Mouse (Mus musculus) neural tube, embryonic 12.5 days (tissue): ENCODE results near the gene St6galnac6. TPM values are rescaled to one million over a fixed set of nuclear protein-coding genes. Genes with fewer than 3 reads are reported as not detected.

Experiments
- ATAC-seq: fragments of 200-750 bp; cut with Nextera tagmentation; 2 replicates; pipeline ENCODE4 v1.8.0; 2017; ENCODE audit warnings: low read depth, mild to moderate bottlenecking, moderate TSS enrichment, moderate library complexity; ENCODE audit not compliant: low FRiP score
- H3K27ac ChIP-seq: fragments of 300-500 bp; sonication (generic); 2 replicates; pipeline ENCODE4 v1.5.1; 2016
- H3K27me3 ChIP-seq: fragments of 300-500 bp; sonication (generic); replicated peaks from 2 replicates; pipeline ENCODE4 v1.6.1; 2016; ENCODE audit warnings: mild to moderate bottlenecking
- H3K36me3 ChIP-seq: fragments of 300-500 bp; sonication (generic); 2 replicates; pipeline ENCODE4 v1.6.1; 2016; ENCODE audit warnings: mild to moderate bottlenecking
- H3K4me1 ChIP-seq: fragments of 300-500 bp; sonication (generic); 2 replicates; pipeline ENCODE4 v1.6.1; 2016
- H3K4me2 ChIP-seq: fragments of 300-500 bp; sonication (generic); replicated peaks from 2 replicates; pipeline ENCODE4 v1.6.1; 2016; ENCODE audit warnings: mild to moderate bottlenecking
- H3K4me3 ChIP-seq: fragments of 300-500 bp; sonication (generic); 2 replicates; pipeline ENCODE4 v1.5.1; 2016
- H3K9ac ChIP-seq: fragments of 300-500 bp; sonication (generic); 2 replicates; pipeline ENCODE4 v1.6.1; 2016; ENCODE audit warnings: mild to moderate bottlenecking
- H3K9me3 ChIP-seq: fragments of 300-500 bp; sonication (generic); 2 replicates; pipeline ENCODE4 v1.6.1; 2016; ENCODE audit warnings: mild to moderate bottlenecking
- WGBS: fragments of 180-500 bp; shearing (Covaris S2); methylation state at CpG from one replicate; pipeline ENCODE4 v1.1.7; 2016; 5-methylcytosine and 5-hydroxymethylcytosine counted together
- polyA plus RNA-seq: library from polyadenylated mRNA; unstranded; fragments of >200 nt; fragmentation: Nextera tagmentation; extraction: Ambion mirVana; gene quantifications from 2 replicates; pipeline ENCODE4 v1.2.1, GENCODE M21; 2016

The St6galnac6 gene
- 10.1 and 11.5 TPM in 2 replicates for polyA plus RNA-seq

DNA sequence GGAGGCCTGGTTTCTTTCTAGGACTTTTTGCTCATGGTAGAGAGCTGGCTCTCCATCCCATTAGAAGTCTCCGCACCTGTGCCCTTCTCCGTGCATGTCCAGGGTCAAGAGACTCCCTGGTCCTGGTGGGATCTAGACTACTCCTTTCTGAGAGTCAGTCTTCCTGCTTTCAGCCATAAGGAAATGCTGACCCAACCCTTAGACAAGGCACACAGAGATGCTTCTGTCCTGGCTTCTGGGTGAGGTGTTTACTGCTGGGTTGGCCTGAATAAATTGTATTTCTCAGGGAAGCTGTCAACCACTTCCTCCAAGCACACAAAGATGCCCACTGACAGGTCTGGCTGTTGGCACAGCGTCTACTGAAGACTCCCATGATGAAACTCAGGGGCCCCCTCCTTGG, at the start of gene St6galnac6:
Gene St6galnac6, plus strand, starts transcription at position 301 of the 400 bp plus-strand sequence.
- H3K4me2 ChIP-seq = no peak within 1 kb of the TSS
- no peak within 1 kb of the TSS for H3K27ac ChIP-seq
- H3K27me3 ChIP-seq = no peaks in the 10 kb centered on the region
- H3K36me3 ChIP-seq = peaks cover 7% of the 10 kb centered on the region; the same call in 1 of the 2 replicates
- H3K4me1 ChIP-seq = no peaks in the 10 kb centered on the region
- no peak within 1 kb of the TSS for H3K9ac ChIP-seq
- H3K9me3 ChIP-seq = no peaks in the 10 kb centered on the region
- 95% methylated on average over 3 of the region's 3 CpGs for WGBS
- no peak for ATAC-seq
- H3K4me3 ChIP-seq = no peak within 1 kb of the TSS

DNA sequence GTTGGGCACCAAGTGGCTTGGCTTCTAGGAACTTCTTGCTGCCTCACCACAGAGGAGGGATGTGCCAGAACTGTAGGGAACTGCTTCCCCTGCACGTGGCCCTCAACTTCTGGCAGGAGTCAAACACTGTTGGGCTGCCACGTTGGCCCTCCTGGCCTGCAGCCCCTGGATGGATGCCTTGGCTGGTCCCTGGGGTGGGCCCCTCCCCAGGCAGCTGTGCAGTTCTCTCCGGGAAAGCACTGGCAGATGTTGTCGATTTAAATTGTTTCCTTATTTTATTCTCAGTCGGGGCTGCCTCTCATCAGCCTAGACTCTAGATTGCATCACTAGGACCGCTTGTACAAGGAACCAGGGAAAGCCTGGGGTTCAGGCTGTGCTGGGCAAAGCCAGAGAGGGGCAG, 49.7 kb upstream of the St6galnac6 start:
- Histone ChIP-seq H3K4me1 (peaks cover 5% of the 10 kb centered on the region; the same call in 1 of the 2 replicates), H3K36me3 (0 out of 2 replicates have a peak, but pooled peaks cover 7% of the 10 kb centered on the region), H3K9ac (no peak overlapping the region), H3K27ac (no peak overlapping the region), H3K4me2 (no peak overlapping the region), H3K9me3 (no peaks in the 10 kb centered on the region), H3K27me3 (no peaks in the 10 kb centered on the region), H3K4me3 (no peak overlapping the region)
- 86% methylated on average over 6 of the region's 6 CpGs for WGBS
- ATAC-seq = no peak

DNA sequence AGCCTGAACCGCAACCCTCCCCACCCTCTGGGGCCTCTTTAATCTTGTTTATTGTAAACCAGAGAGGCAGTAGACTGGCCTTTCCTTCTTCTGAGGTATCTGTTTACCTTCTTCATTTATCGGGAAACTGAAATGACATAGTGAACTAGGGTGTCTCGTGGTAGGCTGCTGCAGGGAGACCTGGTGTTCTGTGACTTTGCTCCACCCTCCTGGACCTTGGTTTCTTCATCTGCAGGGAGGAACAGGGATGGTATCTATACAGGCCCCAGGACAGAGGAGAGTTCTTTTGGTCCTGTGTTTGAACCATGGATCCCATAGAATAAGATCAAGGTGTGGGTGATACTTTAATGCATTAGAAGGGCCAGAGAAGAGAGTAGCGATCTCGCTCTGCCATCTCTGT, 48.3 kb upstream of the St6galnac6 start:
- Histone ChIP-seq H3K4me3 (no peak overlapping the region), H3K27me3 (no peaks in the 10 kb centered on the region), H3K27ac (no peak overlapping the region), H3K4me1 (peaks cover 15% of the 10 kb centered on the region), H3K9me3 (no peaks in the 10 kb centered on the region), H3K9ac (no peak overlapping the region), H3K36me3 (0 out of 2 replicates have a peak, but pooled peaks cover 3% of the 10 kb centered on the region), H3K4me2 (no peak overlapping the region)
- 86% methylated on average over 5 of the region's 5 CpGs for WGBS
- ATAC-seq = no peak

DNA sequence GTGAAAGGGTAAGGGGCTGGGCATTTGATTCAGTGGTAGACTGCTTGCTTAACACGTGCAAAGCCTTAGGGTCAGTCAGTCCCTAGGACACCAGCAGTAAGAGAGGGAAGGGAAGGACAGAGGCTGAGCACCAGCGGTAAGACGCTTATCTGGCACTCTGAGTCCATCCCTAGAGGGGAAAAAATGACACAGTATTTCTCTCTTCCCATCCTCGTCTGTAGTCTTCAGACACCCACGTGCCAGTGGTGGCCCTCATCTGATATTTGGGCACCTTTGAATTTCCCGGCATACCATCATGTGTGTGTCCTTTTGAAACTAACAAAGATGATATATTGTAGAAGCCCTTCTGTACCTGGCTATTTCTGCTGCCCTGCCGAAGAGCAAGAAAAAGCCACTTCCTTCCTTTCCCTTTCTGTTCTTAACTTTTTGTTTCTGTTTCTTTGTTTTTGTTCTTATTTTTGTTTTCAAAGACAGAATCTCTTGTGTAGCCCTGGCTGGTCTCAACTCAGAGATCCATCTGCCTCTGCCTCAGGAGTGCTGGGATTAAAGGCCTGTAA, 45.8 kb upstream of the St6galnac6 start:
- Histone ChIP-seq H3K4me3 (no peak overlapping the region), H3K36me3 (0 out of 2 replicates have a peak, but pooled peaks cover 3% of the 10 kb centered on the region), H3K27me3 (no peaks in the 10 kb centered on the region), H3K9ac (no peak overlapping the region), H3K27ac (no peak overlapping the region), H3K9me3 (no peaks in the 10 kb centered on the region), H3K4me2 (no peak overlapping the region), H3K4me1 (peaks cover 39% of the 10 kb centered on the region)
- ATAC-seq = no peak
- 80% methylated on average over 7 of the region's 7 CpGs for whole genome bisulfite sequencing

DNA sequence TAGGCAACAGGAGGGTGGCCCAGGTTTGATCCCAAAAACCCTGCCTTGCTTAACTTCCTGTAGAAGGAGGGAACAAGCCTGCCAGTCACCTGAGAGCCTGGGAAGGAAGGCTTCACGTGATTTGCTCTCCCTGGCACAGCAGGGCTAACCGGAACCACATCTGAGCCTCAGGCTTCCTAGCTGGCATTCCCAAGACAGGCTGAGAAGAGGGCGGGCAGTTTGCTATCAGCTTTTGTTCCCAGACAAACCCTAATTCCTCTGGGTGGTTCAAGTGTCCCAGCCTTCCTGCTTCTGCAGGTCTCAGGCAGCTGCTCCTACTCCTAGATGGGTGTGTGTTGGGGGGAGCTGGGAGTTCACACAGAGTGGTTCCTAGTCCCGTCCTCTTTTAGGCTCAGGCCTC, 44.0 kb upstream of the St6galnac6 start:
- no peak for ATAC-seq
- Histone ChIP-seq H3K27ac (0 out of 2 replicates have a peak overlapping the region, but pooled peaks have one; percentile 7), H3K9me3 (no peaks in the 10 kb centered on the region), H3K36me3 (no peaks in the 10 kb centered on the region), H3K4me2 (no peak overlapping the region), H3K9ac (0 out of 2 replicates have a peak overlapping the region, but pooled peaks have one; percentile 6), H3K4me1 (peaks cover 51% of the 10 kb centered on the region), H3K4me3 (no peak overlapping the region), H3K27me3 (no peaks in the 10 kb centered on the region)
- WGBS = 39% methylated on average over 4 of the region's 4 CpGs

DNA sequence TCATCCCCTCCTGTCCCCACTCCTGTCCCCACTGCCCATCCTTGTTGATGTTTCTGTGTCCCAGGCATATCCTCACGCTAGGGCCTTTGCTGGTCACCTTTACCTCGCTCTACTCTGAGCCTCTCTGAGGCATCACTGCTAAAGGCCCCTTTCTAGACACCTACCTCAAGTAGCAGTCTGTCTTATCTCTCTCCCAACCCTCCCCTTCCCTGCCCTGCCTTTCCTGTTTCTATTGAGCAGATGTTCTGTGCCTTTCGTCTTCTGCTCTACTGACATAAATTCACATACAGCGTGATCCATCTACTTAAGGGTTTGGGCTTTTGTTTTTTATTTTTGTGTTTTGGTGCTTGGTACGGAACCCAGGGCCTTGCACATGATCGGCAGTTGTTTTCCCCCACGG, 43.5 kb upstream of the St6galnac6 start:
- 0 out of 2 replicates have a peak overlapping the region, but pooled peaks have one; percentile 7 for H3K27ac ChIP-seq
- peaks cover 54% of the 10 kb centered on the region for H3K4me1 ChIP-seq

DNA sequence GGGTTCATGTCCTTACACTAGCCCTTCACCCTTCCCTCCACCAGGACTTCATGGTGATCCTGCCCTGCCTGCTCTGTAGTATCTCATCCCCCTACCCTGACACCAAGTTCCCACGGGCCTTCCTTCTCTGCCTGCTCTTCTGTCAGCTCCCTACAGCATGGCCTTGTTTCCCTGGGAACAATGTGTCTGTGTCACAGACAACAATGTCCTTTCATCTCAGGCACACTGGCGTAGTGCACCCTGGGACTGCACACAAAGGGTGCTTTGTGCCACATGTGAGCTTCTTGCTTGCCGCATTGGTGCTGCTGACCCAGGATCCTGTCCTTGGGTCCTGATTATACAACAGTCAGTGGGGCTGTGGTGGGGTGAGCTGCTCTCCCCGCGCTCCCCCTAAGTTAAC, 39.9 kb upstream of the St6galnac6 start:
- Histone ChIP-seq H3K4me1 (peaks cover 54% of the 10 kb centered on the region), H3K9ac (no peak overlapping the region), H3K27me3 (no peaks in the 10 kb centered on the region), H3K4me2 (peak overlapping the region; percentile 35; the same call in 1 of the 2 replicates), H3K4me3 (no peak overlapping the region), H3K36me3 (peaks cover 26% of the 10 kb centered on the region), H3K9me3 (no peaks in the 10 kb centered on the region), H3K27ac (peak overlapping the region; percentile 48)
- WGBS = 20% methylated on average over 5 of the region's 5 CpGs
- ATAC-seq = peak; percentile 84

More for the DNA sequence above, 43.5 kb upstream of the St6galnac6 start:
- Histone ChIP-seq H3K9ac (no peak overlapping the region), H3K36me3 (no peaks in the 10 kb centered on the region), H3K9me3 (no peaks in the 10 kb centered on the region), H3K4me2 (no peak overlapping the region), H3K4me3 (no peak overlapping the region), H3K27me3 (no peaks in the 10 kb centered on the region)
- no peak for ATAC-seq
- 81% methylated on average over 7 of the region's 7 CpGs for WGBS

DNA sequence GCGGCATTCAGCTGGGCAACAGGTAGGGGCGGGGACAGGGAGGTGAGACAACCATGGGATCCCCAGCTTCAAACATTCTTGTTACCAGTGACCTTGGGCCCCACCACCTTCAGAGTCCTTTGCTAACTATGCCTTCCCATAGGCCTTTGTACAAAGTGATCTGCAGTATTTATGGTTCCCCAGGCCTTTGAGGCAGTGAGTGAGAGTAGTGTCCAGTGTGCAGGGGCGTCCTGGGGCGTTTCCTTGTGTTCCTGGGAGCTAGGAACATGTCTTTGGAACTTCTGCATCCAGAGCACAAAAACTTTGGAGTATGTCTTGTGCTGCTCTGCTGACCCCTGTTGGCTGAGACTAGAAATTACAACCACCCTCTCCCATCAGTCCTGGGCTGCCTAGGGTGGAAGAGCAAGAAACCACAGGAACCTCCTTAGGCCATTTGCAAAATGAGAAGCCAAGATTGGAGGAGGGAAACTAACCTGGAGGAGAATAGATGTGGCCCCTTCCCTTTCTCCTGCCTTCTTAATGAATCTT, 32.9 kb upstream of the St6galnac6 start:
- no peak overlapping the region for H3K9ac ChIP-seq
- no peaks in the 10 kb centered on the region for H3K9me3 ChIP-seq
- no peak overlapping the region for H3K4me3 ChIP-seq
- peaks cover 65% of the 10 kb centered on the region for H3K36me3 ChIP-seq
- WGBS = 44% methylated on average over 4 of the region's 4 CpGs
- no peaks in the 10 kb centered on the region for H3K27me3 ChIP-seq
- no peak overlapping the region for H3K4me2 ChIP-seq
- H3K4me1 ChIP-seq = peaks cover 4% of the 10 kb centered on the region
- H3K27ac ChIP-seq = no peak overlapping the region
- ATAC-seq = no peak

DNA sequence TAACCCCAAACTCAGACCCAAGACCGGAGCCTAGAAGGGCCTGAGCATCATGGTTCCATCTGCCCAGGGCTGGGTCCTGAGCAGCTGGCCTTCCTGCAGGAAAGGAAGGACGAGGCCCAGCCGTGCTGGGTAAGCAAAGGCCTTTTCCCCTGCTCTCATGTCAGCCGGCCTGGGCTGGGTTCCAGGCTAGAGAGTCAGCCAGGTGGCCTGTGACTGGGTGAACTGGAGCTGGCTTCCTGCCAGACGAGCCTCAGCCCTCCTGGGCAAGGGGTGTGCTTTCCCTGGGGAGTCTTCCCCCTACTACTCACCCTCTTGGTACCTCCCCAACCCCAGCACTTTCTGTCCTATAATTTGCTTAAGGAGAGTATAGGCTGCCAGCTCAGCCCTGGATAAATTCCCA, 31.4 kb upstream of the St6galnac6 start:
- Histone ChIP-seq H3K4me2 (no peak overlapping the region), H3K36me3 (peaks cover 57% of the 10 kb centered on the region), H3K4me1 (peaks cover 8% of the 10 kb centered on the region), H3K4me3 (no peak overlapping the region), H3K9ac (no peak overlapping the region), H3K27ac (no peak overlapping the region), H3K27me3 (no peaks in the 10 kb centered on the region), H3K9me3 (no peaks in the 10 kb centered on the region)
- WGBS = 80% methylated on average over 5 of the region's 5 CpGs
- ATAC-seq = no peak

DNA sequence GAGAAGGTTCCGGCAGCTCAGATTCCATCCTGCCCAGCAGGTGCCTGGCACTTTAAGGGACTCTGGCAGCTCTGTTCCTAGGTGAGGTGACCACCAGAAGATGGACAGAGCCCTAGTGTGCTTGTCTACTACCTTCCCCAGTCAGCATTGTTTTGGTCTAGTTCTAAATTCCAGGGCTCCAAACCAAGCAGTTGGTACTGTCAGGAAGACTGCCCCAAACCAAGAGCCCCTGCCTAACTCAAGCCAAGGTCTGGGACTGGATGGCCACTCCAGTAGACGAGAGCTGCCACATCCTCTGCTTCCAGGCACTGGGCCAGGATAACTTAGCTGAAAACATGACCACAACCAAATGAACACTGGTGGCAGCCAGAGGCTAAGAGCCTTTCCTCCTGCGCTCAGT, 30.6 kb upstream of the St6galnac6 start:
- ATAC-seq = no peak
- WGBS = 95% methylated on average over 3 of the region's 3 CpGs
- Histone ChIP-seq H3K27ac (no peak overlapping the region), H3K36me3 (peaks cover 52% of the 10 kb centered on the region), H3K4me3 (no peak overlapping the region), H3K9me3 (no peaks in the 10 kb centered on the region), H3K4me1 (peaks cover 8% of the 10 kb centered on the region), H3K4me2 (no peak overlapping the region), H3K27me3 (no peaks in the 10 kb centered on the region), H3K9ac (no peak overlapping the region)

DNA sequence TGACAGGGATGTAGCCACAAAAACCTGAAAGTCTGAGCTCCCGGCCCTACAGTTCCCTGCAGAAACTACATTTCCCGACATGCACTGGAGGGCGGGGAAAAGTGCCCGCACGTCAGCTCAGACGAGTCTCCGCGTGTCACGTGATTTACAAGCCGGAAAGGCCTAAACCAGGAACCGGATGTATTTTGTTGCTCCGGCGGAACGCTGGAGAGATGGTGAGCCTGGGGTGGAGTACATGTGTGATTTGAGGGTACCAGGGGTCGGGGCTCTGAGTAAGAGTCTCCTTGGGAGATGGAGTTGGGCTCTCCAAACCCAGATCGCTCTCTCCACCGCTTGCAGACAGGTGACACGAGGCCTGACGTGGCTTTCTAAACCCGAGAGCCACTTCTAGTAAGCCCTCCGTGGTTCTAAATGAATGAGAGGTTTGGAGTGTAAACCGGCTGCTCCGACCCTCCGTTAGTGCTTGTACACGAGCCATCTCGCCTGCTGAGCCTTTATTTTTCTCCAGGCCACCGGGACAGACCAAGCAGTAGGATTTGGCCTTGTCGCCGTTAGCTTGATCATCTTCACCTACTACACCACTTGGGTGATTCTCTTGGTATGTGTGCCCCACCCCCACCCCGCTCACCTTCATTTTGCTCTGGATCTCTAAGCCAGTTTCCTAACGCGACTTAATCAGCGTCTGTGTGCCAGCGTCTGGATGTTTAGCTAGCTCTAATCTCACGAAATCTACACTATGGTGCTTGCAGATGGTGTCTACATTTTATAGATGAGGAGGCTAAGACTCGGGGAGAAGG, 28.6 kb upstream of the St6galnac6 start, which contains the start of gene Dpm2:
Gene Dpm2, plus strand, starts transcription at position 161 of the 797 bp plus-strand sequence.
- H3K4me3 ChIP-seq = peak within 1 kb of the TSS; percentile 65
- H3K36me3 ChIP-seq = peaks cover 32% of the 10 kb centered on the region
- no peaks in the 10 kb centered on the region for H3K27me3 ChIP-seq
- peak within 1 kb of the TSS; percentile 71 for H3K9ac ChIP-seq
- peak within 1 kb of the TSS; percentile 82 for H3K4me2 ChIP-seq
- WGBS = 2% methylated on average over 36 of the region's 36 CpGs
- peaks cover 8% of the 10 kb centered on the region for H3K4me1 ChIP-seq
- no peaks in the 10 kb centered on the region for H3K9me3 ChIP-seq
- ATAC-seq = peak; percentile 67
- H3K27ac ChIP-seq = no peak within 1 kb of the TSS

DNA sequence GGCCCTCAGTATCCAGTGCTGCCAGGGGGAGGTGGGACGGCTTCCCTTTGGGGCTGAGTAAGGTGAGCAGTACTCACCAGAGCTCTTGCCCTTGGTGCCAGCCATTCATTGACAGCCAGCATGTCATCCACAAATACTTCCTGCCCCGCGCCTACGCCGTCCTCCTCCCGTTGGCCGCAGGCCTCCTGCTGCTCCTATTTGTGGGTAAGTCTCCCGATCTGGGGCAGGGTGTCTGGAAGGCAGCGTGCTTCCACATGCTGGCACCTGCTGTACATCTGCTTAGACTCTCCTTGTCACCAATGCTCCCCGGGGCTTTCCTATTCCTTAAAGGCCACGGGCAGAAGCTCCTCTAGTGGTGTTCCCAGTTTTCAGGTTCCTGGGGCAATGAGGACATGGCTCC, 27.3 kb upstream of the St6galnac6 start:
- H3K4me2 ChIP-seq = peak overlapping the region; percentile 82; the same call in 1 of the 2 replicates
- H3K27me3 ChIP-seq = peaks cover 6% of the 10 kb centered on the region; the same call in 1 of the 2 replicates
- H3K36me3 ChIP-seq = peaks cover 20% of the 10 kb centered on the region
- H3K27ac ChIP-seq = no peak overlapping the region
- H3K9me3 ChIP-seq = no peaks in the 10 kb centered on the region
- no peak overlapping the region for H3K9ac ChIP-seq
- H3K4me3 ChIP-seq = no peak overlapping the region
- H3K4me1 ChIP-seq = peaks cover 8% of the 10 kb centered on the region
- 89% methylated on average over 11 of the region's 11 CpGs for WGBS
- ATAC-seq = no peak
